Mouse (Mus musculus) MEL (cell line): ENCODE measurements at regions not wholly inside any gene's neighbourhood (a gene's known extent, or its start where the extent isn't known, plus 50 kb on each side); places are given as distances from the start of the nearest gene placed in this dataset.

Experiments
- DNase-seq: peaks from one replicate; pipeline ENCODE4 v3.0.0; 2011; ENCODE audit warnings: low read depth, low spot score
- H3K27ac ChIP-seq: 2 replicates; pipeline ENCODE4 v1.5.1; 2012; ENCODE audit warnings: low read depth, mild to moderate bottlenecking, control low read depth, low read length, moderate library complexity; ENCODE audit not compliant: control insufficient read depth
- H3K27me3 ChIP-seq, 2 experiments: fragments of 150-350 bp in 1 of 2; sonication (generic) in 1 of 2; 2 replicates each; pipeline ENCODE4 v1.6.1; 2012; ENCODE audit warnings: low read length in 2 of 2, mild to moderate bottlenecking in 2 of 2, improper control_type of control experiment in 1 of 2, moderate library complexity in 1 of 2; ENCODE audit not compliant: insufficient read depth in 2 of 2, control insufficient read depth in 1 of 2
- H3K36me3 ChIP-seq, 2 experiments: 2 replicates each; pipeline ENCODE4 v1.6.1; 2012 to 2014; ENCODE audit warnings: low read length in 2 of 2, improper control_type of control experiment in 1 of 2, inconsistent platforms in 1 of 2, mild to moderate bottlenecking in 1 of 2; ENCODE audit not compliant: insufficient read depth in 2 of 2, control insufficient read depth in 1 of 2
- H3K4me1 ChIP-seq, 2 experiments: fragments of 150-350 bp in 1 of 2; sonication (generic) in 1 of 2; 2 replicates each; pipeline ENCODE4 v1.6.1; 2012; ENCODE audit warnings: low read length in 2 of 2, improper control_type of control experiment in 1 of 2, mild to moderate bottlenecking in 1 of 2; ENCODE audit not compliant: insufficient read depth in 2 of 2, control insufficient read depth in 1 of 2
- H3K4me3 ChIP-seq, 2 experiments: fragments of 150-350 bp in 1 of 2; sonication (generic) in 1 of 2; 2 replicates each; pipeline ENCODE4 v1.5.1; 2012; ENCODE audit warnings: low read depth in 2 of 2, low read length in 2 of 2, mild to moderate bottlenecking in 2 of 2, moderate library complexity in 2 of 2, control low read depth in 1 of 2, improper control_type of control experiment in 1 of 2; ENCODE audit not compliant: control insufficient read depth in 1 of 2, insufficient read depth in 1 of 2
- H3K79me2 ChIP-seq: 2 replicates; pipeline ENCODE4 v1.6.1; 2012; ENCODE audit warnings: mild to moderate bottlenecking, low read length, moderate library complexity; ENCODE audit not compliant: control insufficient read depth, poor library complexity, insufficient read depth
- H3K9ac ChIP-seq: 2 replicates; pipeline ENCODE4 v1.6.1; 2012; ENCODE audit warnings: low read depth, mild to moderate bottlenecking, control low read depth, low read length, moderate library complexity; ENCODE audit not compliant: control insufficient read depth, poor library complexity, severe bottlenecking
- H3K9me3 ChIP-seq: fragments of 150-350 bp; sonication (generic); replicated peaks from 2 replicates; pipeline ENCODE4 v1.6.1; 2012; ENCODE audit warnings: mild to moderate bottlenecking, low read length, improper control_type of control experiment, moderate library complexity; ENCODE audit not compliant: insufficient read depth
- CHD2 ChIP-seq: IDR thresholded peaks from 2 replicates; pipeline ENCODE4 v1.6.1; 2011; ENCODE audit warnings: low read length, improper control_type of control experiment
- CTCF ChIP-seq, 3 experiments: IDR thresholded peaks in 2 of 3; conservative IDR thresholded peaks in 1 of 3; 2 replicates each; pipeline ENCODE4 v1.5.1; 2011 to 2012; ENCODE audit warnings: low read length in 3 of 3, low read depth in 2 of 3, mild to moderate bottlenecking in 2 of 3, improper control_type of control experiment in 1 of 3, inconsistent platforms in 1 of 3, mixed read lengths in 1 of 3, moderate library complexity in 1 of 3; ENCODE audit not compliant: control insufficient read depth in 1 of 3, insufficient read depth in 1 of 3, poor library complexity in 1 of 3, severe bottlenecking in 1 of 3
- EP300 ChIP-seq, 2 experiments: IDR thresholded peaks; 2 replicates each; pipeline ENCODE4 v1.6.1; 2011; ENCODE audit warnings: improper control_type of control experiment in 2 of 2, low read length in 2 of 2, low read depth in 1 of 2, mild to moderate bottlenecking in 1 of 2
- ETS1 ChIP-seq: IDR thresholded peaks from 2 replicates; pipeline ENCODE4 v1.6.1; 2012; ENCODE audit warnings: low read depth, mild to moderate bottlenecking, inconsistent platforms, low read length, improper control_type of control experiment, moderate library complexity
- GABPA ChIP-seq: IDR thresholded peaks from 2 replicates; pipeline ENCODE4 v1.6.1; 2012; ENCODE audit warnings: low read depth, mild to moderate bottlenecking, inconsistent platforms, low read length, improper control_type of control experiment, moderate library complexity
- GATA1 ChIP-seq: IDR thresholded peaks from 2 replicates; pipeline ENCODE4 v1.6.1; 2011; ENCODE audit warnings: low read depth, low read length, improper control_type of control experiment
- JUND ChIP-seq: IDR thresholded peaks from 2 replicates; pipeline ENCODE4 v1.6.1; 2011; ENCODE audit warnings: low read depth, mild to moderate bottlenecking, improper control_type of control experiment, low read length
- MAX ChIP-seq: IDR thresholded peaks from 2 replicates; pipeline ENCODE4 v1.6.1; 2011; ENCODE audit warnings: low read length, improper control_type of control experiment
- MAZ ChIP-seq: IDR thresholded peaks from 2 replicates; pipeline ENCODE4 v1.6.1; 2012; ENCODE audit warnings: low read depth, mild to moderate bottlenecking, inconsistent platforms, low read length, improper control_type of control experiment
- POLR2A ChIP-seq, 2 experiments: IDR thresholded peaks; 2 replicates each; pipeline ENCODE4 v1.6.1; 2011 to 2012; ENCODE audit warnings: low read length in 2 of 2, mild to moderate bottlenecking in 2 of 2, control low read depth in 1 of 2, improper control_type of control experiment in 1 of 2, low read depth in 1 of 2, moderate library complexity in 1 of 2; ENCODE audit not compliant: control insufficient read depth in 1 of 2, insufficient read depth in 1 of 2, poor library complexity in 1 of 2
- POLR2AphosphoS5 ChIP-seq: IDR thresholded peaks from 2 replicates; pipeline ENCODE4 v1.6.1; 2012; ENCODE audit warnings: low read depth, borderline replicate concordance, mild to moderate bottlenecking, inconsistent platforms, low read length, moderate library complexity, mixed read lengths
- RAD21 ChIP-seq: IDR thresholded peaks from 2 replicates; pipeline ENCODE4 v1.6.1; 2011; ENCODE audit warnings: mild to moderate bottlenecking, low read depth, low read length, improper control_type of control experiment
- SIN3A ChIP-seq: IDR thresholded peaks from 2 replicates; pipeline ENCODE4 v1.6.1; 2012; ENCODE audit warnings: low read length, improper control_type of control experiment, inconsistent platforms
- SMC3 ChIP-seq: IDR thresholded peaks from 2 replicates; pipeline ENCODE4 v1.6.1; 2011; ENCODE audit warnings: low read depth, low read length, improper control_type of control experiment
- UBTF ChIP-seq: IDR thresholded peaks from 2 replicates; pipeline ENCODE4 v1.6.1; 2012; ENCODE audit warnings: low read depth, mild to moderate bottlenecking, inconsistent platforms, low read length, improper control_type of control experiment, moderate library complexity, borderline replicate concordance; ENCODE audit not compliant: insufficient read depth
- USF1 ChIP-seq: IDR thresholded peaks from 2 replicates; pipeline ENCODE4 v1.6.1; 2014; ENCODE audit warnings: low read depth, mild to moderate bottlenecking, inconsistent platforms, low read length, improper control_type of control experiment, moderate library complexity
- USF2 ChIP-seq, 2 experiments: IDR thresholded peaks; 2 replicates each; pipeline ENCODE4 v1.6.1; 2011 to 2012; ENCODE audit warnings: improper control_type of control experiment in 2 of 2, low read length in 2 of 2, borderline replicate concordance in 1 of 2, inconsistent platforms in 1 of 2, low read depth in 1 of 2, mild to moderate bottlenecking in 1 of 2; ENCODE audit not compliant: insufficient read depth in 1 of 2
- ZC3H11A ChIP-seq: IDR thresholded peaks from 2 replicates; pipeline ENCODE4 v1.6.1; 2012; ENCODE audit warnings: low read depth, mild to moderate bottlenecking, inconsistent platforms, low read length, improper control_type of control experiment
- ZNF384 ChIP-seq: IDR thresholded peaks from 2 replicates; pipeline ENCODE4 v1.6.1; 2012; ENCODE audit warnings: low read depth, mild to moderate bottlenecking, inconsistent platforms, low read length, improper control_type of control experiment

DNA sequence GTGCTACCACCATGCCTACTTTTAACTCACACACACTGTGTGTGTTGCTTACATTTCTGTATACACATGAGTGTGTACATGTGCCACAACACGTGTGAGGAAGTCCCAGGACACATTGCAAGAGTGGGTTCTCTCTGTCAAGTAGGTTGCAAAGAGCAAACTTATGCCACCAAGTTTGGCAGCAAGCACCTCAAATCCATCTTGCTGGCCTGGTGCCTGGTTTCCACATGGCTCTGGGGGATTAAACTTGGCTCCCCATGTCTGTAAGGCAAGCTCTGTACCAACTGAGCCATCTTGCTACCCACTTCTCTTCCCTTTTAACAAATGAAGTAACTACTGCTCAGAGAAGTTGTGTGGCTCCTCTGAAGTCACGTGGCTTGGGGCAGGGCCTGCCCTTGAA is 145.3 kb upstream of the Sdk2 start:
- Histone ChIP-seq H3K4me1 (no peaks in the 10 kb centered on the region), H3K36me3 (no peaks in the 10 kb centered on the region), H3K9me3 (no peaks in the 10 kb centered on the region), H3K9ac (no peak overlapping the region), H3K4me3 (no peak overlapping the region), H3K79me2 (no peaks in the 10 kb centered on the region), H3K27me3 (no peaks in the 10 kb centered on the region), H3K27ac (no peak overlapping the region)
- no peak for TF ChIP-seq ZNF384
- no peak for TF ChIP-seq MAZ
- TF ChIP-seq USF1, result no peak
- TF ChIP-seq MAX, result no peak
- TF ChIP-seq JUND, result no peak
- DNase-seq, result no peak

- H3K9me3 ChIP-seq, result no peaks in the 10 kb centered on the region; the same call in 1 of the 2 replicates
Observed at GRCm38 (mm10) chr11:114205192-114205591, 138.3 kb upstream of the Sdk2 start.

GRCm38 (mm10) chr11:114203416-114203815 is 136.6 kb upstream of the Sdk2 start:
- no peaks in the 10 kb centered on the region for H3K36me3 ChIP-seq
- no peak for DNase-seq

More at GRCm38 (mm10) chr11:114205192-114205591, 138.3 kb upstream of the Sdk2 start:
- Histone ChIP-seq H3K9ac (no peak overlapping the region), H3K4me1 (no peaks in the 10 kb centered on the region), H3K79me2 (no peaks in the 10 kb centered on the region), H3K4me3 (no peak overlapping the region), H3K27me3 (no peaks in the 10 kb centered on the region), H3K36me3 (no peaks in the 10 kb centered on the region), H3K27ac (no peak overlapping the region)
- no peak for TF ChIP-seq GATA1
- TF ChIP-seq CTCF (IDR thresholded peaks at IDR 0.05 in 2 of 3, conservative IDR thresholded peaks at IDR 0.05 in 1 of 3; ENCODE audit: control insufficient read depth in 1 of 3, insufficient read depth in 1 of 3, low read depth in 2 of 3, low read length in 3 of 3, poor library complexity in 1 of 3, severe bottlenecking in 1 of 3), result peak; percentile 52 to 71 (median 60)
- TF ChIP-seq SMC3, result peak; percentile 65
- peak; percentile 16; the same call in 1 of the 2 replicates for TF ChIP-seq ZC3H11A
- TF ChIP-seq EP300 (IDR thresholded peaks at IDR 0.05; ENCODE audit: low read depth in 1 of 2, low read length in 2 of 2), result no peak
- TF ChIP-seq RAD21, result peak; percentile 34
- TF ChIP-seq JUND, result no peak
- peak; percentile 46 for DNase-seq

More at GRCm38 (mm10) chr11:114203416-114203815, 136.6 kb upstream of the Sdk2 start:
- Histone ChIP-seq H3K9me3 (no peaks in the 10 kb centered on the region; the same call in 1 of the 2 replicates), H3K79me2 (no peaks in the 10 kb centered on the region), H3K4me3 (no peak overlapping the region), H3K27ac (no peak overlapping the region), H3K9ac (no peak overlapping the region), H3K27me3 (no peaks in the 10 kb centered on the region), H3K4me1 (no peaks in the 10 kb centered on the region)
- TF ChIP-seq POLR2A (IDR thresholded peaks at IDR 0.05; ENCODE audit: control insufficient read depth in 1 of 2, insufficient read depth in 1 of 2, low read depth in 1 of 2, low read length in 2 of 2, poor library complexity in 1 of 2), result no peak
- no peak for TF ChIP-seq POLR2AphosphoS5
- no peak for TF ChIP-seq USF2 (IDR thresholded peaks at IDR 0.05; ENCODE audit: borderline replicate concordance in 1 of 2, insufficient read depth in 1 of 2, low read depth in 1 of 2, low read length in 2 of 2)
- no peak for TF ChIP-seq CHD2
- TF ChIP-seq UBTF, result no peak
- no peak for TF ChIP-seq MAX
- TF ChIP-seq EP300 (IDR thresholded peaks at IDR 0.05; ENCODE audit: low read depth in 1 of 2, low read length in 2 of 2), result no peak
- no peak for TF ChIP-seq SIN3A
- no peak for TF ChIP-seq GABPA
- no peak for TF ChIP-seq ETS1
- no peak for TF ChIP-seq RAD21
